Mouse (Mus musculus) lung, postnatal 4 days (tissue): ENCODE measurements around the gene Trim30b.
"Not testable (repeated sequence)": the region's sequence is repeated elsewhere in the genome, so short reads cannot be mapped to it uniquely, and the experiment has no call there.

ENCODE experiments used
- DNase-seq, 2 experiments: peaks; one replicate each; pipeline ENCODE4 v3.0.0; 2021

Trim30b gene

GRCm38 (mm10) chr7:104369736-104370414 lies at the start of gene Trim30b:
Gene Trim30b (minus strand): TSS chr7:104369884.
- peak; percentile 26 to 30 for DNase-seq

DNA sequence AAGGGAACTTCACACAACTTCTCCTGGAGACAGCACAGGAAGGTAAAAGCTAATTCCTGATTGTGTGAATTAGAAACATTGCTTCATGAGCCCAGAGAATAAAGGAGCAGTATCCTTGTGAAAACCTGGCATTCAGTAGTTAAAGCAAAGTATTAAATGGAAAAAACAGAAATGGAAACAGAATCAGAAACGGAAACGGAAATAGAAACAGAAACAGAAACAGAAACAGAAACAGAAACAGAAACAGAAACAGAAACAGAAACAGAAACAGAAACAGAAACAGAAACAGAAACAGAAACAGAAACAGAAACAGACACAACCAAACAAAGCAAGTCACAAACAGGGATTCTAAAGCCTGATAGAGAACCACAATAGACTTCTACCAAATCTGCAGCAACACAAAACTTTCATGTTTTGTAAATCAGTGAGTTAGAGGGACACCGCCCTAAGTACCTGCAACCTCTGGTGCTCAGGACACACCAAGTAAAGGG lies 34.8 kb upstream of the Trim30b start:
- no peak for DNase-seq

DNA sequence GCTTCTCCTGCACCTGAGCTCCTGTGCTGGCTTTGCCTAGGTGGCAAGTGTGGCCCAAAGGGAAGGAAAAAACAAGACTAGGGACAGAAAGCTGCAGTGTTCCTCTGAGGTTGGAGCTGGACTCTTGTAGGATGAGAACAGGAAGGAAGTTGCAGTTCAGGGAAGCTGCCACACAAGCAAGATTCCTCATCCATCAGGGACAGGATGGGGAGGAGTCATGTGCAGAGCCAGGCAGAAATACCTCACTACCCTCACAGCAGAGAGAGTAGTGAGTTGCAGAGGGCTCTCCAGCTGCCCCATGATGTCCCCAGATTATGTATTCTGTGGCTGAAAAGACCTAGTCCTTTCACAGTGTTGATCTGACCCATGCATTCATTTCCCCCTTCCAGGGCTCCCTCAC lies 31.5 kb upstream of the Trim30b start:
- DNase-seq = peak in 1 of 2 experiments; percentile 4

DNA sequence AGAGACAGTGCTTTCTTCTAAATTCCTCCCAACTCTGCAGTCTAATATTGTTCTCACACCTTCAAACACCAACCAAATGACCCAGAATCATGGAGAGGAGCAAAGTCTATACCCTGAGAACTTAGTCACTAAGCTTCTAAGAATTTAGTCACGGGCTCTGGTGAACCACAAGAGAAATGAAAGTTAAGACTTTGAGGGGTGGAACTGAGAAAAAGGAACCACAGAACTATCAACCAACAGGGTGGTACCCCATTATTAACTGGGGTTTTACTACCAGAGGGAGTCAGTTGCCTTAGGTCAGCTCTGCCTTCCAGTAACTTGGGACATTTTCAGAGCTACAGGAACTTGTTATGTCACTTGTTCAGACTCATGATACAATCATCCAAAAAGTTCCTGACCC lies 31.0 kb upstream of the Trim30b start, which contains the start of gene Trim30c:
Gene Trim30c, minus strand, starts transcription at position 140 of the 400 bp plus-strand sequence.
- DNase-seq = no peak

GRCm38 (mm10) chr7:104398492-104398891 lies 28.8 kb upstream of the Trim30b start:
- DNase-seq = no peak

GRCm38 (mm10) chr7:104366339-104366738 lies 3.3 kb downstream of the Trim30b start:
- no peak for DNase-seq

- DNase-seq = no peak
These were observed 16.1 kb downstream of the Trim30b start for GRCm38 (mm10) chr7:104353600-104353967.

DNA sequence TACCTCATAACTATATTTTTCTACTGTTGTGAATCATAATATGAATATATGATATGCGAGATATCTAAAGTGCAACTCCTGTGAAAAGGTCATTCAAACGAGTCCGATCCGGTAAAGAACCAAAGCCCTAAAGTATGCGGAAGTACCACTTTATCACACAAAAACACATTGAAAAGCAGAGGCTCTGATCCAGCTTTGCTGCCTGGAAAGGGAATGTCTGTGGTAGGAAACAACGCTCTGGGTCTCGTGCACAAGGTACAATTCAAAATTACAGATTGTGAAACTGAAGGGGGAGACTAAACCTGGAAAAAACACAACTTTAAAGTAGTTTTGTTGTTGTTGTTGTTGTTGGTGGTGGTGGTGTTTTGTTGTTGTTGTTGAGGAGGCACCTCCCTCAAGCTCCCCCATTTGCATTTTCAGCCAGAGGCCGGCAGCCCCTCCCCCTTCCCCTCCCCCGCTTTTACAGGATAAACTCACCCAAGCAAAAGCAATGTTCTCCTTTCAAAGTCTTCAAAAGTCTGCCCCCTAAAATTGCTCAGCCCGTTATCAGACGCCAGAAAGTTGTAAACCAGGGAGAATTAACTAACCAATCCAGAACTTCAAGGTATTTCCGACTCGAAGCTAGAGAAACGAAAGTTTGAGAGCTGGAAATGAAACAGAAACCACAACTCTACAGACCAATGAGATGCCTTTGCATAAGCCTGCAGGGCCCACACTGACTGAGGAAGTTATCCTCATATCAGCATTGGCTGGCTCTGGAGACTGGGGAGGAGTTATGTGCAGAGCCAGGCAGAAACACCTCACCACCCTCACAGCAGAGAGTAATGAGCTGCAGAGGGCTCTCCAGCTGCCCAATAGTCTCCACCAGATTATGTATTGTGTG lies 16.7 kb downstream of the Trim30b start, which contains the start of gene Trim12c:
Gene Trim12c, minus strand, starts transcription at position 646 of the 883 bp plus-strand sequence.
- DNase-seq = peak; percentile 76 to 79

GRCm38 (mm10) chr7:104348043-104348442 lies 21.6 kb downstream of the Trim30b start:
- DNase-seq = not testable (repeated sequence)

DNA sequence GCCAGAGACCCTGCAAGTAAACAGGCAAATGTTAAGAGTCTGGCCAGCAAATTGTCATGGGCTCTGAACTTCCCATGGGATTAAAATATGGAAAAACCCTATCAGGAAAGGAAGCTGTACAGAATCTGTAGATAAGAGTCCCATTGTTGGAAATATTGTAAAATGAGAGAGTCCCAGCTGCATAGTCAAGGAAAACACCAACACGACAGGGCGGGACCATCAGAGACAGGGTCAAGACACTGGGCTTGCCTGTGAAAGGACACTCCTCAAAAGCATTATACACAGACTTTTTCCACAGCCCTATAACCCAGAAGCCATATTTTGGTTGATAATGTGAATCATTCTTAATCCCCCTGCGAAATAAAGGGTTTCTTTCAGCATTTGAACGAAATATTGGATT lies 28.9 kb downstream of the Trim30b start:
- DNase-seq = not testable (repeated sequence)

DNA sequence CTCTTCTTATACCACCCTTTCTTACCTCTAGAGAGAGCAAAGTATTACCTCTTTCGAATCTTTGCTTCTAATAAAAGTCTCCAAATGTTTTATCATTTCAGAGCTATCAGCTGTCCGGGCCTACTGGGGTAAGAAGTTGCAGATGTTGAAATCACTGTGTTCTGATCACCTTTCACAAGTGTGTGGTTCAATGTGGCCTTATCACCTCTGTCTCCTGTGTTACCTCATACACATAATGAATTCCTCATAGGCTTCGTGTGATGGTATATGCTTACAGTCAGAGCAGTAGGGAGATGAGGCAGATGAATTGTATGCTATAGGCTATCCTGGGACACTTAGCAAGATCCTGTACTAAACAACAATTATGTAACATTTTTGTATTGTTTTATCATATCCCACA lies 34.1 kb downstream of the Trim30b start:
- DNase-seq = not testable (repeated sequence)

DNA sequence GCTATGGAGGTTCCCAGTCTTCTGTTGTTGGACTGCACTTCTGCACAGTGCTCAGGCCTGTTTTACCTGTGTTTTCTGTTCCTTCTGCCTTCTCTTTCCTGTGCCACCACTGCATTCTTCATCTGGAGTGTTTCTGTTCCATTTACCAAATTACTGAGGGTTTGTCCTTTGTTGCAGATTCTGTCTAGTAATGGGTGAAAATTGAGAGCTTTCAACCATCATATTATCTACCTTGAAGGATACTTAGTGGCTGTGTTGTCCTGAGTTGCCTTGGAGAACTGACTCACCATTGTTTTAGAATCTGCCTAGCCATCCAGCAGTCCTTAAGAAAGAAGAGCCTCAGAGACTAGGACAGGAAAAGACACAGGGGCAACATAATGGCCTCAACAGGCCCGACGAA lies 40.5 kb downstream of the Trim30b start, which contains the start of gene Trim34b:
Gene Trim34b, plus strand, starts transcription at position 301 of the 400 bp plus-strand sequence.
- not testable (repeated sequence) for DNase-seq

GRCm38 (mm10) chr7:104322028-104322427 lies 47.7 kb downstream of the Trim30b start:
- no peak for DNase-seq

- not testable (repeated sequence) for DNase-seq
These were observed 54.2 kb downstream of the Trim30b start, which contains the start of gene Trim12a for GRCm38 (mm10) chr7:104315369-104316080. Gene Trim12a (minus strand): TSS chr7:104315466.

- DNase-seq = peak in 1 of 2 experiments; percentile 20
These were observed 54.8 kb downstream of the Trim30b start for GRCm38 (mm10) chr7:104314796-104315353.
